Mouse (Mus musculus): ENCODE measurements around the gene Rinl. TPM values are rescaled to one million over a fixed set of nuclear protein-coding genes. Genes with fewer than 3 reads are reported as not detected.

Gene Rinl
- total and polyA plus RNA-seq, 3 experiments, result 46.1 to 65.5 (median 60.6) TPM

GRCm38 (mm10) chr7:28801901-28802670, 13.3 kb downstream of the Rinl start:
- Histone ChIP-seq H3K9ac (ENCODE audit: insufficient read depth, low read depth) (no peak overlapping the region), H3K4me2 (ENCODE audit: insufficient read depth, low read depth, poor library complexity, severe bottlenecking) (0 out of 2 replicates have a peak overlapping the region, but pooled peaks have one; percentile 33), H3K4me1 (ENCODE audit: control insufficient read depth in 1 of 2, insufficient read depth in 2 of 2) (peaks cover 14 to 43% of the 10 kb centered on the region in 2 experiments), H3K9me3 (replicated peaks; ENCODE audit: low read length) (no peaks in the 10 kb centered on the region), H3K36me3 (replicated peaks in 1 of 2; ENCODE audit: control insufficient read depth in 1 of 2, insufficient read depth in 1 of 2, low read length in 1 of 2) (peaks cover 21 to 32% of the 10 kb centered on the region in 2 experiments), H3K79me2 (replicated peaks; ENCODE audit: control insufficient read depth, extremely low read depth, insufficient read depth, poor library complexity, severe bottlenecking) (peaks cover 6% of the 10 kb centered on the region), H3K27ac (ENCODE audit: insufficient read depth, low read depth) (peak overlapping the region; percentile 37; the same call in 1 of the 2 replicates), H3K27me3 (replicated peaks) (no peaks in the 10 kb centered on the region), H3K4me3 (replicated peaks in 1 of 3; ENCODE audit: low read depth in 2 of 3, low read length in 2 of 3, poor library complexity in 1 of 3) (no peak overlapping the region)
- no peak for DNase-seq (ENCODE audit: extremely low read depth)
- in situ Hi-C loops (cut with MboI; ENCODE audit: low pct_ligation_motif_present, low pct_unique_long_range_greater_than_20kb, low sequenced_read_pairs) (no loop called here), dilution Hi-C loops (cut with MboI; ENCODE audit: extremely low pct_ligation_motif_present, extremely low pct_unique_long_range_greater_than_20kb, low sequenced_read_pairs) (no loop called here)
- TF ChIP-seq ELF1 (IDR thresholded peaks at IDR 0.05; ENCODE audit: low read depth, low read length) (no peak), JUND (conservative IDR thresholded peaks at IDR 0.05; ENCODE audit: low read depth, low read length) (no peak), USF2 (conservative IDR thresholded peaks at IDR 0.05; ENCODE audit: low read depth, low read length) (no peak), NRF1 (IDR thresholded peaks at IDR 0.05; ENCODE audit: low read depth, low read length) (0 out of 2 replicates have a peak, but pooled peaks have one; percentile 3)

- TF ChIP-seq ETS1 (conservative IDR thresholded peaks at IDR 0.05; ENCODE audit: low read depth, low read length), result peak; percentile 33
- TF ChIP-seq BHLHE40 (IDR thresholded peaks at IDR 0.05; ENCODE audit: low read depth, low read length), result peak; percentile 90
- peak; percentile 17; the same call in 1 of the 2 replicates for TF ChIP-seq CHD2 (IDR thresholded peaks at IDR 0.05; ENCODE audit: low read length)
- TF ChIP-seq ZMIZ1 (IDR thresholded peaks at IDR 0.05; ENCODE audit: low read depth, low read length), result no peak
- peak; percentile 31; the same call in 1 of the 2 replicates for TF ChIP-seq TCF12 (IDR thresholded peaks at IDR 0.05; ENCODE audit: low read depth, low read length)
- no peak for TF ChIP-seq SMC3 (IDR thresholded peaks at IDR 0.05; ENCODE audit: low read depth, low read length)
- TF ChIP-seq MYC (IDR thresholded peaks at IDR 0.05; ENCODE audit: low read depth, low read length), result 0 out of 2 replicates have a peak, but pooled peaks have one; percentile 39
- TF ChIP-seq SIN3A (IDR thresholded peaks at IDR 0.05; ENCODE audit: low read length), result peak; percentile 59; the same call in 1 of the 2 replicates
- peak; percentile 7; the same call in 1 of the 2 replicates for TF ChIP-seq IRF4 (IDR thresholded peaks at IDR 0.05; ENCODE audit: low read depth, low read length)
- peak; percentile 53 for TF ChIP-seq EP300 (IDR thresholded peaks at IDR 0.05; ENCODE audit: low read length)
- Histone ChIP-seq H3K27ac (ENCODE audit: insufficient read depth, low read depth) (peak overlapping the region; percentile 52), H3K9me3 (replicated peaks; ENCODE audit: low read length) (no peaks in the 10 kb centered on the region), H3K4me3 (replicated peaks in 1 of 3; ENCODE audit: low read depth in 2 of 3, low read length in 2 of 3, poor library complexity in 1 of 3) (no peak overlapping the region), H3K79me2 (replicated peaks; ENCODE audit: control insufficient read depth, extremely low read depth, insufficient read depth, poor library complexity, severe bottlenecking) (no peaks in the 10 kb centered on the region; the same call in 1 of the 2 replicates), H3K4me1 (ENCODE audit: control insufficient read depth in 1 of 2, insufficient read depth in 2 of 2) (peaks cover 11 to 41% of the 10 kb centered on the region in 2 experiments), H3K4me2 (ENCODE audit: insufficient read depth, low read depth, poor library complexity, severe bottlenecking) (peak overlapping the region; percentile 33), H3K9ac (ENCODE audit: insufficient read depth, low read depth) (no peak overlapping the region), H3K27me3 (replicated peaks) (no peaks in the 10 kb centered on the region), H3K36me3 (replicated peaks in 1 of 2; ENCODE audit: control insufficient read depth in 1 of 2, insufficient read depth in 1 of 2, low read length in 1 of 2) (peaks cover 15 to 25% of the 10 kb centered on the region in 2 experiments)
- in situ Hi-C loops (cut with MboI; ENCODE audit: low pct_ligation_motif_present, low pct_unique_long_range_greater_than_20kb, low sequenced_read_pairs) (no loop called here), dilution Hi-C loops (cut with MboI; ENCODE audit: extremely low pct_ligation_motif_present, extremely low pct_unique_long_range_greater_than_20kb, low sequenced_read_pairs) (no loop called here)
- DNase-seq (ENCODE audit: extremely low read depth), result no peak
Measured at GRCm38 (mm10) chr7:28802846-28803588, 14.2 kb downstream of the Rinl start.
